Comparison of ENCODE assay signal across 25 mouse cellular contexts in the genomic region with DNA sequence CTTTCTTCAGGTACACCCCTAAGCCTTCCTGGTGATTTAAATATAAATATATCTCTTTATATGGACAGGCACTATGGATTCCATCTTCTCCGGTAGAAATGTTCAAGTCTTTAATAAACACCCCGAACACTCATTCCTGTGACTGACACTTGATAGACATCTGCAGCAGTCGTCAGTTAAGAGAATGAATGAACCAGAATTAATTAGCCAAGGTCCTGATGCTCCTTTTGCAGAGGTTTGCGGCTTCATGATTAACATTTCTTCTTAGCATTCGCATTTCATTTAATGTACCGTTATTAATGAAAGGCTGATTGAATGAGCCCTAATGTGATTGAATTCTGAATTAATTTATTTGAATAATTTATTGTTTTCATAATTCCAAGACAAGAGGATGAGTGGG. TPM values are rescaled to one million over a fixed set of nuclear protein-coding genes. Genes with fewer than 3 reads are reported as not detected.
A peak's percentile ranks its signal among the peaks of the same experiment; 100 is the strongest.
DNase-seq lines count a peak whose midpoint lies in the region; ATAC-seq lines count a peak whose summit lies in the region.
"Had no signal": no experiment of that assay in that cellular context is flagged by ENCODE, and none has a peak within 500 bp of the region (broad histone marks: within the 10 kb centered on the region; RNA-seq: fewer than 3 reads in every experiment).

No protein-coding gene starts in this region.

- peak; percentile 67; the same call in 1 of the 2 replicates for ATAC-seq in forebrain, embryonic 13.5 days
- ATAC-seq in forebrain, embryonic 15.5 days (replicated peaks), result no peak
- peak; percentile 64 for ATAC-seq in forebrain, embryonic 16.5 days
- no peak for ATAC-seq in heart, embryonic 11.5 days (replicated peaks; ENCODE audit: insufficient number of reproducible peaks, low FRiP score, low TSS enrichment)
- ATAC-seq: activated CD4-positive, CD25-positive, alpha-beta regulatory T cell, adult 4 months; CD4-positive, CD25-positive, alpha-beta regulatory T cell, adult 4 months; Patski had no signal

- no peak for DNase-seq in forebrain, embryonic 10.5 days (ENCODE audit: extremely low spot score, low spot score)
- DNase-seq in heart, adult 11 months, result peak; percentile 7
- DNase-seq: adrenal gland, adult 8-10 months; adrenal gland, postnatal 14 days; adrenal gland, postnatal 36 days; B cell, adult 2 months; cerebellum, adult 11 months; cerebellum, adult 18-20 months; cerebellum, adult 8-10 months; cerebellum, adult 9-11 months; cerebellum, postnatal 14 days; cerebellum, postnatal 36 days; embryo, embryonic 11 days had no signal

- no peaks in the 10 kb centered on the region for H3K27me3 ChIP-seq in forebrain, embryonic 13.5 days
- no peaks in the 10 kb centered on the region for H3K27me3 ChIP-seq in forebrain, embryonic 15.5 days
- no peaks in the 10 kb centered on the region for H3K27me3 ChIP-seq in forebrain, embryonic 16.5 days (replicated peaks; ENCODE audit: control insufficient read depth, insufficient read depth, low read length)
- H3K27me3 ChIP-seq in forebrain, embryonic 10.5 days (ENCODE audit: poor library complexity, severe bottlenecking), result no peaks in the 10 kb centered on the region
- H3K27me3 ChIP-seq in heart, embryonic 11.5 days (ENCODE audit: control insufficient read depth, insufficient read depth, low read length), result no peaks in the 10 kb centered on the region
- H3K27me3 ChIP-seq: CH12.LX; embryonic facial prominence, embryonic 13.5 days; embryonic facial prominence, embryonic 15.5 days; Patski had no signal

- no peak overlapping the region for H3K4me2 ChIP-seq in forebrain, embryonic 13.5 days
- H3K4me2 ChIP-seq in forebrain, embryonic 15.5 days (replicated peaks), result no peak overlapping the region
- H3K4me2 ChIP-seq in forebrain, embryonic 16.5 days (ENCODE audit: low read length), result no peak overlapping the region
- H3K4me2 ChIP-seq in heart, embryonic 11.5 days, result no peak overlapping the region
- H3K4me2 ChIP-seq: embryonic facial prominence, embryonic 13.5 days; embryonic facial prominence, embryonic 15.5 days had no signal

- no peak overlapping the region for H3K4me3 ChIP-seq in forebrain, embryonic 13.5 days
- H3K4me3 ChIP-seq in forebrain, embryonic 15.5 days, result no peak overlapping the region
- H3K4me3 ChIP-seq in forebrain, embryonic 16.5 days (replicated peaks; ENCODE audit: low read length), result no peak overlapping the region
- H3K4me3 ChIP-seq in forebrain, embryonic 10.5 days, result no peak overlapping the region
- no peak overlapping the region for H3K4me3 ChIP-seq in heart, embryonic 11.5 days (ENCODE audit: low read depth, low read length)
- H3K4me3 ChIP-seq: embryonic facial prominence, embryonic 13.5 days; embryonic facial prominence, embryonic 15.5 days; erythroblast, embryonic 14.5 days had no signal

- no peak overlapping the region for H3K27ac ChIP-seq in forebrain, embryonic 13.5 days
- H3K27ac ChIP-seq in forebrain, embryonic 15.5 days (replicated peaks), result no peak overlapping the region
- H3K27ac ChIP-seq in forebrain, embryonic 16.5 days (ENCODE audit: low read length), result no peak overlapping the region
- no peak overlapping the region for H3K27ac ChIP-seq in forebrain, embryonic 10.5 days
- H3K27ac ChIP-seq in heart, embryonic 11.5 days (ENCODE audit: low read depth, low read length), result no peak overlapping the region
- H3K27ac ChIP-seq: embryonic facial prominence, embryonic 13.5 days; embryonic facial prominence, embryonic 15.5 days had no signal

- H3K4me1 ChIP-seq in forebrain, embryonic 13.5 days, result no peaks in the 10 kb centered on the region
- no peaks in the 10 kb centered on the region for H3K4me1 ChIP-seq in forebrain, embryonic 15.5 days
- no peaks in the 10 kb centered on the region for H3K4me1 ChIP-seq in forebrain, embryonic 16.5 days (replicated peaks; ENCODE audit: control insufficient read depth, insufficient read depth, low read length)
- no peaks in the 10 kb centered on the region for H3K4me1 ChIP-seq in forebrain, embryonic 10.5 days
- no peaks in the 10 kb centered on the region for H3K4me1 ChIP-seq in heart, embryonic 11.5 days (ENCODE audit: control insufficient read depth, insufficient read depth, low read length)
- H3K4me1 ChIP-seq: embryonic facial prominence, embryonic 13.5 days; embryonic facial prominence, embryonic 15.5 days had no signal

- WGBS in forebrain, embryonic 13.5 days, result 52% methylated on average over 6 of the region's 6 CpGs
- 44% methylated on average over 6 of the region's 6 CpGs for WGBS in forebrain, embryonic 15.5 days
- WGBS in forebrain, embryonic 16.5 days, result 43% methylated on average over 6 of the region's 6 CpGs
- 86% methylated on average over 6 of the region's 6 CpGs for WGBS in forebrain, embryonic 10.5 days
- WGBS in heart, embryonic 11.5 days (ENCODE audit: insufficient replicate concordance), result 82% methylated on average over 6 of the region's 6 CpGs

- H3K9me3 ChIP-seq in forebrain, embryonic 13.5 days (replicated peaks), result no peaks in the 10 kb centered on the region
- H3K9me3 ChIP-seq in forebrain, embryonic 15.5 days, result no peaks in the 10 kb centered on the region
- no peaks in the 10 kb centered on the region for H3K9me3 ChIP-seq in forebrain, embryonic 16.5 days (ENCODE audit: control insufficient read depth, low read length)
- H3K9me3 ChIP-seq in forebrain, embryonic 10.5 days, result no peaks in the 10 kb centered on the region
- no peaks in the 10 kb centered on the region for H3K9me3 ChIP-seq in heart, embryonic 11.5 days (replicated peaks; ENCODE audit: control insufficient read depth, low read length)
- H3K9me3 ChIP-seq: embryonic facial prominence, embryonic 13.5 days; embryonic facial prominence, embryonic 15.5 days; G1E had no signal

- H3K9ac ChIP-seq in forebrain, embryonic 13.5 days, result no peak overlapping the region
- H3K9ac ChIP-seq in forebrain, embryonic 15.5 days (replicated peaks), result no peak overlapping the region
- no peak overlapping the region for H3K9ac ChIP-seq in forebrain, embryonic 16.5 days (replicated peaks; ENCODE audit: low read depth, low read length)
- no peak overlapping the region for H3K9ac ChIP-seq in heart, embryonic 11.5 days (ENCODE audit: low read depth, low read length)
- H3K9ac ChIP-seq: embryonic facial prominence, embryonic 13.5 days; embryonic facial prominence, embryonic 15.5 days had no signal

- H3K36me3 ChIP-seq in forebrain, embryonic 13.5 days (ENCODE audit: poor library complexity, severe bottlenecking), result no peaks in the 10 kb centered on the region
- no peaks in the 10 kb centered on the region for H3K36me3 ChIP-seq in forebrain, embryonic 15.5 days
- H3K36me3 ChIP-seq in forebrain, embryonic 16.5 days (ENCODE audit: control insufficient read depth, insufficient read depth), result no peaks in the 10 kb centered on the region
- H3K36me3 ChIP-seq in forebrain, embryonic 10.5 days (replicated peaks), result no peaks in the 10 kb centered on the region
- no peaks in the 10 kb centered on the region for H3K36me3 ChIP-seq in heart, embryonic 11.5 days (ENCODE audit: control insufficient read depth, insufficient read depth, low read length)
- H3K36me3 ChIP-seq: embryonic facial prominence, embryonic 13.5 days; embryonic facial prominence, embryonic 15.5 days; G1E had no signal

RNA-seq across cellular contexts. Expression of a gene that starts 49.4 kb away (rescaled TPM):
- polyA plus RNA-seq in forebrain, embryonic 13.5 days (2015; fragmentation: Nextera tagmentation; extraction: Ambion mirVana), result 58.3 and 64.3 TPM in 2 replicates
- 51.8 and 56.8 TPM in 2 replicates for polyA plus RNA-seq in forebrain, embryonic 15.5 days (2015; fragmentation: Nextera tagmentation; extraction: Ambion mirVana)
- 49.8 and 50.9 TPM in 2 replicates for polyA plus RNA-seq in forebrain, embryonic 16.5 days (2015; fragmentation: Nextera tagmentation; extraction: Ambion mirVana)
- polyA plus RNA-seq in forebrain, embryonic 10.5 days (2016; fragmentation: Nextera tagmentation; extraction: Ambion mirVana), result 120 and 121 TPM in 2 replicates
- polyA plus RNA-seq in heart, embryonic 11.5 days (2014; fragmentation: Nextera tagmentation; extraction: Ambion mirVana), result 96.2 and 97.2 TPM in 2 replicates

Comparison
In these comparisons a context has a peak if more than half of its experiments do, and no peak if none do; other contexts are left out.
1. ATAC-seq: peak in forebrain, embryonic 13.5 days (single experiment) and forebrain, embryonic 16.5 days (single experiment); none in forebrain, embryonic 15.5 days (single experiment) and heart, embryonic 11.5 days (single experiment).